Mouse (Mus musculus): Measurements from ENCODE around the gene Usp43. TPM values are rescaled to one million over a fixed set of nuclear protein-coding genes. Genes with fewer than 3 reads are reported as not detected.

The Usp43 gene
- total RNA-seq, 2 experiments from 2014 or later: 0.56 to 1.2 TPM

DNA sequence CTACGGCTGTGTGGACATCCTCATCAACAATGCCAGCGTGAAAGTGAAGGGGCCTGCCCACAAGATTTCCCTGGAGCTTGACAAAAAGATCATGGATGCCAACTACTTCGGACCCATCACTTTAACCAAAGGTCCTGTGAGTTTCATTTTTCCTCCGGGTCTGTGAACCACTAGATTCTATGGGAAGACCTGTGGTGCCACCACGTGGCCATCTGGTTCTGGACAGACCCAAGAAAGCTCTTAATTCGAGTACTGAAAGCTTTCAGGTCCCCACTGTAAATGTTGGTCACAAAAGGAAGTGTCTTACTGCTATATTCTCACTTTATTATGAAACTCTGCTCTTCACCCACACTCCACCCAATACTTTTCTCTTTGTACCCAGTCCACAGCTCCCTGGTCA lies 110.4 kb downstream of the Usp43 start:
- DNase-seq (ENCODE audit: low spot score in 2 of 2): peak in 1 of 2 experiments; percentile 23

- DNase-seq (ENCODE audit: low spot score in 2 of 2): no peak
Measured at GRCm38 (mm10) chr11:67808051-67808450, 113.9 kb downstream of the Usp43 start.

DNA sequence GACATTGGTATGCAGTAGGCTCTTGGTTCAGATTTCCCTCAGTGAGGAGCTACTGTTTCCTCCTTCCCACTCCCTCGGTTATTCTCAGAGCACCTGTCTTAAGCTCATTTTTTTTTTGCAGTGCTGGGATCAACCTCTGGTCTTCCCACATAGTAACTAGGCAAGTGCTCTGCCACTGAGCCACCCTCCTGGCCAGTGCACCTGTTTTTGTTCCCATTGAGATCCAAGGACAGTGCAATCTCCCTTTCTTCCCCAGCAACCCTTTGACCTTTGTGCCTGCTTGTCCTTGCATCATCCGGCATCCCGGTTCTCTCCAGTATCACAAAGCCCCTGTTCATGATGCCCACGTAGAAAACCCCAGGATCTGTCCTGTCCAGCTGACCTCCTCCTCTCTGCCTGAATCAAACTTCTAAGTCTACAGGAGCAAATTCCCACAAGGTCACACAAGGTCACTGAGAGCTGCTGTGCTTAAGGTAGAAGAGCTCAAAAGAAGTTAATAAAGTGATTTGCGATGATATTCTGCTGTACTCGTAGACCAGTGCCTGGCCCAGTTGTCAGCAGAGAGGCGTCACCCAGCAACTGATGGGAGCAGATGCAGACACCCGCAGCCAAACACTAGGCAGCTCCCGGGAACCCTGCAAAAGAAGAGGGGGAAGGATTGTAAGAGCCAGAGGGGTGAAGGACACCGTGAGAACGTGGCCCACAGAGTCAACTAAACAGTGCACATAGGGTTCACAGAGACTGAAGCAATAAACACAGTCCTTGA lies 114.9 kb downstream of the Usp43 start:
- DNase-seq (ENCODE audit: low spot score in 2 of 2): no peak

DNA sequence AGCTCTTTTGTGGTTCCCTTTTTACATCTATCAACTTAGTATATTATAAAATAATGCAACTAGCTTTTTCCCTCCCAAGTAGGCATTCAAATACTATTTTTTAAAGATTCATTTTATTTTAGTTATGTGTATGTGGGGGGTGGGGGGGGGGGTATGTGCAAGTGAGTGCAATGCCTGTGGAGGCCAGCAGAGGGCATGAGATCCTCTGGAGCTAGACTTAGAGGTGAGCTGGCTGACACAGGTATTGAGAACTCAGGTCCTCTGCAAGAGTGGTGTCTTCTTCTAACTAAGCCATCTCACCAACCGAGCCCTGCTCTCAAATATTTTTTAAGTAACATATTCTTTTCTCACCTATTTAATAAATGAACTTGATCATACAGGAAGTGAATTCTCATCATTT lies 116.4 kb downstream of the Usp43 start:
- DNase-seq (ENCODE audit: low spot score in 2 of 2): no peak

Other genes starting within 250 kb of the Usp43 start
- under 1 TPM; 0.38 to 0.50 TPM for gene Rcvrn, start 226.8 kb downstream of the Usp43 start, total RNA-seq (2021)
- gene Glp2r, start 151.0 kb downstream of the Usp43 start, total RNA-seq (2021): under 1 TPM in 1 of 2 experiments, not detected in 1; 0.07 TPM
- not detected for gene Gsg1l2, start 147.5 kb downstream of the Usp43 start, total RNA-seq (2021)
- gene Dhrs7c, start 124.0 kb downstream of the Usp43 start, total RNA-seq (2021): under 1 TPM in 1 of 2 experiments, not detected in 1; 0.29 TPM
- not detected for gene Cfap52, start 43.5 kb upstream of the Usp43 start, total RNA-seq (2021)
- 10 to 100 TPM; 30.5 to 35.4 TPM for gene Stx8, start 44.0 kb upstream of the Usp43 start, total RNA-seq (2021)